Mouse (Mus musculus): ENCODE data around the gene Fars2.

DNA sequence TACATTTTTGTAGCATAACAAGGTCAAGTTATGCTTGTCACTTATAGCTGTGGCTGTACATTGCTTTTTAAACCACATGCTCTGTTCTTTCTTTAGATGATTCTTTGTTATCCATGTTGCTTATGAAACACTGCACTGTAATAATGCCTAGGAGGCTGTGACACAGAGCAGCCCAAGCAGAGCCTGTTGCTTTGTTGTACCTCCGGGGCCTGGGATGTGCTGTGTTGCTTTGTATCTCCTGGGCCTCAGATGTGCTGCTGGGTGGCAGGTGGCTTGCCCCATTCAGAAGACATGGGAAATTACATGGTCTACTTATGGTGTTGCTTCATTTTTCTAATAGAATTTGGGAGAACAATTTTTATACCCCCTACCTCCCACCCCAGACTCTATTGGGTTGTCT, 166.9 kb downstream of the Fars2 start:
- no peak for TF ChIP-seq POLR2A (IDR thresholded peaks at IDR 0.05; ENCODE audit: low read depth, low read length)
- no peak for TF ChIP-seq CTCF (IDR thresholded peaks at IDR 0.05; ENCODE audit: extremely low read depth, insufficient read length, insufficient replicate concordance, low read depth, low read length)

Data from small intestine, adult 2 months (tissue).